Mouse (Mus musculus) thymus, postnatal 14 days (tissue): ENCODE data around the gene Gnl2.

Experiments used
- DNase-seq: peaks from one replicate; pipeline ENCODE4 v3.0.0; 2021

Gene Gnl2

DNA sequence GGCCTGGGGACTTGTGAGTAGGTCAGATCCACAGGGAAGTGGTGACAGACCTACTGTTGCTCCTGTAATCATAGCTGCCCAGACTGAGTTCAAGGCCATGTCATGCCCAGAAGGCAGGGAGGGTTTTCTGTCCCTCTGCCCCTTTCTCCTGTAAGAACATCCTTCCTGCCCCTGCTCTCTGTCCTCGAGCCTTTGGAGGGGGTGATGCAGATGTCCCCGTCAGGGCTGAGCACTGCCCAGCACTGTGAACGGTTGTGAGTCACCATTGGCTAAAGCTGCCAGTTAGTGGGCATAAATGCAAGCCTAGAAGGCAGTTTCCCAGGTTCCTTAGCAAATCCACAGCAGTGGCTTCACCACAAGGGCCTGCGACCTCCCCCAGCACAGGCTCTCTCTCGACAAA lies 76.6 kb downstream of the Gnl2 start:
- no peak for DNase-seq

DNA sequence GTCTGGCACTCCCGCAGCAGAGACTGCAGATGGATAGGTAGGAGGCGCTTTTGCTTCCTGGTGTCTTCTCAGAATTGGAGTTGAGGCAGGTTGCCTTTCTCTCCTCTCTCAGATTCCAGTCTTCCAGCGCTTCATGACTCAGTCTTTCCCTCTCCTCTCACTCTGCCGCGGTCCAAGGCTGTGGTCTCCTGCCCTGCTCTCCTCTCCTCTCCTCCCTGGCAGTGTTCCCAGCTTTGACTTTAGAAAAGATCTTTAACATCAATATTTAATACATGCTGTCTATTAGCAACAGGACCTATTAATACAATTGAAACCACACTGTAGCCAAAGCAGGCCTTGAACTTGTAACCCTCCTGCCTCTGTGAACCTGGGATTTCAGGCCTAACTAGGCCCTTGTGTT lies 79.7 kb downstream of the Gnl2 start:
- DNase-seq = no peak

DNA sequence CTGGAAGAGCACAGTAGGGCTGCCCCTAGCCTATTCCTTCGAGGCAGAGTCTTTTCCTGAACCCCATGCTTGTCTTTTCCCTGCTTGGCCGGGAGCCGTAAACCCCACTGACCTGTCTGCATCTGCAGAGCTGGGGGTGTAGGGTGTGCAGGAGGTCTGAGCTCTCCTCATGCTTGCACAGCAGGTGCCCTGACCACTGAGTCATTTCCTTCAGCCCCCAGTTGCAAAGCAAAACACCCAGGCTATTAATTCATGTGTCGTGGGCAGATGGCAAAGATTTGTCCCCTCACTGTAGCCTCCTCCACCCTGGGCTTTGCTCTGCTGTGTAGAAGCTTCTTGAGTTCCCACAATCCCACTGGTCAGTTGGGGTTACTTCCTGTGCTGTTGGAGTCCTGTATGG lies 81.0 kb downstream of the Gnl2 start:
- no peak for DNase-seq

DNA sequence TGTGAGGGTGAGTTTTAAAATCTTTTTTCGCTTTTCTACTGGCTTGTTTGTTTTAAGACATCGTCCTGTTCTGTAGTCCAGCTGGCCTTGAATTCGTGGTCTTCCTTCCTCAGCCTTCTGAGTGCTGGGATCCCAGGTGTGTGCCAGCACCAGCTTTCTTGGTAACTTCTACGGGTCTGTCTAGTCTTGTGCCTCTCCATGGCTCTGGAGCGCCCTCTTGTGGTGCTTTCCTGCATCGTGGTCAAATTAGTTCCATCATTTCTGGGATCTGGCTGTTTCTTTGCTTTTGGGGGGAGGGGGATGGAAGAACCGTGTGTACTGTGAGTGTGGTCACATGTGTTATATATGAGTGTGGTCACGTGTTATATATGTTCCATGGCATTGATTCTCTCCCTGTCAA lies 83.1 kb downstream of the Gnl2 start:
- peak; percentile 85 for DNase-seq

DNA sequence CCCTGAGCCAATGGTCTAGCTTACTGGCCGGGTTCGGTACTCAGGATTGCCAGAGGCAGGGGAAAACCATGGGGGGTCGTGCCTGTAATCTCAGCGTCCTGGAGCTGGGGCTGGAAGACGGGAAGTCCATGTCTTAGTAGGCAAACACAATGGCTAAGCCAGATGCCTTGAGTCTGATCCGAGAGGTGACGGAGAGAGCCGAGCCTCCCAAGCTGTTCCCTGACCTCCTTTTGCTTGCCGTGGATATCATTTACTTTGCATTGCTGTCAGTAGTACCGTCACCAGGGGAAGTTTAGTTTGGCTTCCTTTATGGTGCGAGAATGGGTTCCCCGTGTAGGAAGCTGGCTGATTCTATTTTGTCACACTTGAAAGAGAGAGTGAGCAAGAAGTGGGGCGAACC lies 84.9 kb downstream of the Gnl2 start:
- DNase-seq = no peak
